Mouse (Mus musculus): ENCODE measurements at regions not wholly inside any gene's neighbourhood (a gene's known extent, or its start where the extent isn't known, plus 50 kb on each side); places are given as distances from the start of the nearest gene placed in this dataset.
"Not testable (repeated sequence)": the region's sequence is repeated elsewhere in the genome, so short reads cannot be mapped to it uniquely, and the experiment has no call there.

- DNase-seq (ENCODE audit: low read depth), result no peak
Measured at GRCm38 (mm10) chr9:23651300-23651699, 428.4 kb downstream of the Bmper start.

- no peak for DNase-seq (ENCODE audit: low read depth)
Measured at GRCm38 (mm10) chr9:23653086-23653485, 430.2 kb downstream of the Bmper start.

GRCm38 (mm10) chr9:23654777-23655176 is 431.9 kb downstream of the Bmper start:
- no peak for DNase-seq (ENCODE audit: low read depth)

- DNase-seq (ENCODE audit: low read depth), result no peak
Measured at GRCm38 (mm10) chr9:23665960-23666359, 431.8 kb upstream of the Npsr1 start.

- DNase-seq (ENCODE audit: low read depth), result no peak
Measured at GRCm38 (mm10) chr9:23669230-23669629, 428.6 kb upstream of the Npsr1 start.

- DNase-seq (ENCODE audit: low read depth), result no peak
Measured at GRCm38 (mm10) chr9:23670642-23671041, 427.2 kb upstream of the Npsr1 start.

GRCm38 (mm10) chr9:23673347-23673860 is 424.4 kb upstream of the Npsr1 start:
- DNase-seq (ENCODE audit: low read depth), result no peak

GRCm38 (mm10) chr9:23674833-23675232 is 423.0 kb upstream of the Npsr1 start:
- no peak for DNase-seq (ENCODE audit: low read depth)

GRCm38 (mm10) chr9:23689456-23689855 is 408.3 kb upstream of the Npsr1 start:
- peak; percentile 62 for DNase-seq (ENCODE audit: low read depth)

- no peak for DNase-seq (ENCODE audit: low read depth)
Measured at GRCm38 (mm10) chr9:23692768-23693441, 404.9 kb upstream of the Npsr1 start.

GRCm38 (mm10) chr9:23693442-23693829 is 404.4 kb upstream of the Npsr1 start:
- DNase-seq (ENCODE audit: low read depth), result no peak

GRCm38 (mm10) chr9:23694481-23694880 is 403.3 kb upstream of the Npsr1 start:
- peak; percentile 40 for DNase-seq (ENCODE audit: low read depth)

GRCm38 (mm10) chr9:23700567-23700966 is 397.2 kb upstream of the Npsr1 start:
- no peak for DNase-seq (ENCODE audit: low read depth)

- DNase-seq (ENCODE audit: low read depth), result not testable (repeated sequence)
Measured at GRCm38 (mm10) chr9:23717584-23717983, 380.2 kb upstream of the Npsr1 start.

GRCm38 (mm10) chr9:23728816-23729215 is 369.0 kb upstream of the Npsr1 start:
- DNase-seq (ENCODE audit: low read depth), result peak; percentile 27

GRCm38 (mm10) chr9:23752478-23752877 is 345.3 kb upstream of the Npsr1 start:
- no peak for DNase-seq (ENCODE audit: low read depth)

- DNase-seq (ENCODE audit: low read depth), result no peak
Measured at GRCm38 (mm10) chr9:23786660-23787059, 311.1 kb upstream of the Npsr1 start.

Measured in fibroblast of lung, adult 2 months (primary cell).